Mouse (Mus musculus) WW6 (cell line): ENCODE measurements around the gene Calhm2.

Source experiments
- DNase-seq: peaks from one replicate; pipeline ENCODE4 v3.0.0-alpha.2; 2013; ENCODE audit warnings: low read depth, low spot score

Calhm2 gene

DNA sequence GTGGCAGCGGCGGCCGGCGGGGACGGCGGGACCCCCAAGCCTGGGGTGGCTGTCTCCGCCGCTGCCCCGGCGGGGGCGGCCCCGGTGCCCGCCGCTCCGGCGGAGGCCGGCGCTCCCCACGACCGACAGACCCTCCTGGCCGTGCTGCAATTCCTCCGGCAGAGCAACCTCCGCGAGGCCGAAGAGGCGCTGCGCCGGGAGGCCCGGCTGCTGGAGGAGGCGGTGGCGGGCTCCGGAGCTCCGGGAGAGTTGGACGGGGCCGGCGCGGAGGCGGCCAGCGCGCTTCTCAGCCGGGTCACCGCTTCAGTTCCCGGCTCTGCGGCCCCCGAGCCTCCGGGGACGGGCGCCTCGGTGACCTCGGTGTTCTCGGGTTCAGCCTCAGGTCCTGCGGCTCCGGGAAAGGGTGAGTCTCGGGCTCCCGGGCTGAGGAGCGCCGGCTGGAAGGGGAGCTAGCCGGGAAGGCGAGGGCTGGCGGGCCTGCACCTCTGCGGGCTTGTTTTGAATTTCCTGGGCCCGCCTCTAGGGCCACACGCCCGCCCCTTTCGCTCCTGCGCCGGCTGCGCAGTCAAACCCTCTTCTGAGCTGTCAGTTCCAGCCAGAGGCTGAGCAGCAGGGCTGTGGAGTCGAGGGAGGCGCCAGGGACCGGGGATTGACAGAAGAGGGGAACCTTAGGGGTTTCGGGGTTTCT, 70.0 kb downstream of the Calhm2 start:
- DNase-seq, result no peak

DNA sequence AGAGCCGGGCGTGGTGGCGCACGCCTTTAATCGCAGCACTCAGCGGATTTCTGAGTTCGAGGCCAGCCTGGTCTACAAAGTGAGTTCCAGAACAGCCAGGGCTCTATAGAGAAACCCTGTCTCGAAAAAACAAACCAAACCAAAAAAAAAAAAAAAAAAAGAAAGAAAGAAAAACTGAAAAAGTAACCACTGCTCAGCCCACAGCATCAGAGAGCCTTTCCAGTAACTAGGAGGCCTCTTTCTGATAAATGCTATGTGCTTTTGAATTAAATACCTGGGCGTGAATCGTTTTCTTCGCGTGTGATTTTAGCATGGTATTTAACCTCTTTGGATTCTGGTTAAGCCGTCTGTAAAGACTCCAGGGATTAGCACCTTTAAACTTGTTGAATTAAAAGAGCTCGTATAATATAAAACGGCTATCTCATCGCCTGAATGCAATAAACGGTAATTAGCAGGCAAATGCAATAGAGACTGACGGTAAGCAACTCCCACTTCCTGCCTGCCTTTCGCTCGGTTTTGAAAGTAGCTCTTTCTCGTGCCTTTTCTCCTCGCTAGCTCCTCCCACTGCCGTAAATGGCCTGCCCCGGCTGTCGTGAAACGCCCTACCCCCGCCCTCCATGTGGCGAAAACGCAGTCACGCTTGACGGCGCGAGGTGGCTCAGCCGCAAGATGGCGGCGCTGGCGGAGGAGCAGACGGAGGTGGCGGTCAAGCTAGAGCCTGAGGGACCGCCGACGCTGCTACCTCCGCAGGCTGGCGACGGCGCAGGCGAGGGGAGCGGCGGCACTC, 70.8 kb downstream of the Calhm2 start, which contains the start of gene Taf5:
Gene Taf5 (plus strand): TSS at position 651 of the 787 bp plus-strand sequence.
- DNase-seq, result peak; percentile 93

DNA sequence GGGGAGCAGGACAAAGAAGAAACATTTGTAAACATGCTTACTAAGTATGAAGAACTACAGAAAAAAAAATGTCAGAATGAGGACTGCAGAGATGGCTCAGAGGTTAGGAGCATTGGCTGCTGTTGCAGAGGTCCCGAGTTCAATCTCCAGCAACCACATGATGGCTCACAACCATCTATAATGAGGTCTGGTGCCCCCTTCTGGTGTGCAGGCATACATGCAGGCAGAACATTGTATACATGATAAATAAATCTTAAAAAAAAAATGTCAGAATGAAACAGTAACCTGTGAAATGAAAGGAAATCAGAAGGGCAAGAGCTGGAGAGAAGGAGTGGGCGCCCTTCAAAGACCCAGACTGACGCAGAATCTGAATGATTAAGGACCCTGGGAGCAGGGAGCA, 72.2 kb downstream of the Calhm2 start:
- no peak for DNase-seq

DNA sequence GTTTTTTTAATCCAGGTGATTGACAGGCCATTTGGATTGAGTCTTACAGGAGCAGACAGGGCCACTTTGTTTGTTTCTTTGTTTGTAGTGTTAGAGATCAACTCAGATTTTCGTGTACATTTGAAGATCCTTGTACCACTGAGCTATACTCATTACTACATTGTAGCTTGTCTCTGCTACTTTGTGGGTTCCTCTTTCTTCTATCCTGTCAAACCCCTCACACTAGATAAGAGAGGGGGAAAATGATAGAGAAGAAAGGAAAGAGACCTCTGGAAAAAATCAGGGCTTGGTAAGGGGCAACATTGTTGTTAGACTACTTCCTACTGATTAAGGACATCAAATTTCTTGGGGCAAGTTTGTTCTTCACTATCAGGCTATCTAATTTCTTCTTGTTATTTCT, 80.4 kb downstream of the Calhm2 start:
- no peak for DNase-seq
